Mouse (Mus musculus): ENCODE measurements at regions not wholly inside any gene's neighbourhood (a gene's known extent, or its start where the extent isn't known, plus 50 kb on each side); places are given as distances from the start of the nearest gene placed in this dataset.

GRCm38 (mm10) chr15:67472979-67473378 lies 972.3 kb upstream of the Lrrc6 start:
- TF ChIP-seq CTCF (IDR thresholded peaks at IDR 0.05; ENCODE audit: borderline replicate concordance, insufficient read depth, low read depth, low read length), result no peak
- no peak for TF ChIP-seq POLR2A (IDR thresholded peaks at IDR 0.05; ENCODE audit: borderline replicate concordance, insufficient read depth, low read length)
